8 mouse cellular contexts compared by ENCODE assay signal in the genomic region with DNA sequence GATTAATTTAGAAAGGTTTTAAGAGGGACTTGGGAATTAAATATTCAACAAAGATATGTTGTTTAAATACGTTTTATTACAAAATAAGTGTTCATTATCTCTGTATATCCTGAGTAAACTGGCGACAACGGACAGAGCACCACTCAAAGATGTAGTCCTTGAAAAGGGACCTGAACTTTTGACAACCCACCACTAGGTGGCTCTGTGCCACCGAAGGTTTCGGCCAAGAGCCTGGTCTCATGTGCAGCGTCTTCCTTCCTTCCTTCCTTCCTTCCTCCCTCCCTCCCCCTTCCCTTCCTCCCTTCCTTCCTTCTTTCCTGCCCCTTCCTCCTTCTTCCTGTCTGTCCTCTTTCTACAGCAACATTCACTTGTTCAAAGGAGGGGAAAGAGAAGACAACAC. TPM values are rescaled to one million over a fixed set of nuclear protein-coding genes. Genes with fewer than 3 reads are reported as not detected.
DNase-seq lines count a peak whose midpoint lies in the region; ATAC-seq lines count a peak whose summit lies in the region.

No protein-coding gene starts in this region.

- ATAC-seq in megakaryocyte-erythroid progenitor cell, adult 5-6 weeks (replicated peaks; ENCODE audit: low FRiP score, low TSS enrichment, poor library complexity, severe bottlenecking): peak; percentile 77

- peak; percentile 62 to 81 for DNase-seq in heart, adult 18-20 months
- DNase-seq in heart, postnatal 25 days (ENCODE audit: low spot score): no peak
- peak; percentile 60 for DNase-seq in c-Kit-negative CD71-positive TER-119-positive erythroid progenitor cells, embryonic 14.5 days (ENCODE audit: low read depth, low spot score)
- peak; percentile 34 for DNase-seq in fibroblast of lung, adult 2 months (ENCODE audit: low read depth)
- peak; percentile 83 for DNase-seq in heart, postnatal 4 days
- peak; percentile 36 for DNase-seq in left cerebral cortex, adult 11 months (ENCODE audit: low spot score)
- peak; percentile 73 for DNase-seq in skeletal muscle tissue, adult 2 months (ENCODE audit: low read depth, low spot score)

- intact Hi-C loops in heart, postnatal 25 days (cut with DNase I): loop anchor here (2.0 to 5.0 kb wide), 3 partner anchors 161 to 271 kb away; no protein-coding TSS in a partner anchor

RNA-seq across cellular contexts. Expression of a gene that starts 13.1 kb away (rescaled TPM):
- total RNA-seq in heart, adult 18-20 months (2021): 1 to 10 TPM; 5.5 to 5.9 TPM
- total RNA-seq in heart, postnatal 25 days (2021): 1 to 10 TPM; 2.5 to 5.2 TPM
- 10 to 100 TPM; 49.5 to 65.6 TPM for total RNA-seq in heart, postnatal 4 days (2021)
- 29.4 and 51.5 TPM in 2 replicates for total RNA-seq in megakaryocyte-erythroid progenitor cell, adult 5-6 weeks (2014; fragmentation: Nextera tagmentation)
- total RNA-seq in megakaryocyte-erythroid progenitor cell, adult 5-6 weeks (2017): 31.2 and 36.0 TPM in 2 replicates

RNA-seq across cellular contexts. Expression of a gene that starts 27.1 kb away (rescaled TPM):
- 10 to 100 TPM; 29.3 to 33.7 TPM for total RNA-seq in heart, adult 18-20 months (2021)
- 10 to 100 TPM; 29.4 to 30.9 TPM for total RNA-seq in heart, postnatal 25 days (2021)
- total RNA-seq in heart, postnatal 4 days (2021): 10 to 100 TPM; 31.0 to 33.3 TPM
- total RNA-seq in megakaryocyte-erythroid progenitor cell, adult 5-6 weeks (2014; fragmentation: Nextera tagmentation): 9.0 and 16.3 TPM in 2 replicates
- total RNA-seq in megakaryocyte-erythroid progenitor cell, adult 5-6 weeks (2017): 5.3 and 7.2 TPM in 2 replicates

Comparison
In these comparisons a context has a peak if more than half of its experiments do, and no peak if none do; other contexts are left out.
1. RNA of a gene that starts 13.1 kb away (total RNA-seq): 49.5 to 65.6 TPM in heart, postnatal 4 days and 29.4 to 51.5 TPM in megakaryocyte-erythroid progenitor cell, adult 5-6 weeks; 5.5 to 5.9 TPM in heart, adult 18-20 months and 2.5 to 5.2 TPM in heart, postnatal 25 days; every median in the first group is over 4 times any median in the second.